Mouse (Mus musculus): ENCODE data around the gene Cd180. TPM values are rescaled to one million over a fixed set of nuclear protein-coding genes. Genes with fewer than 3 reads are reported as not detected.
A peak's percentile ranks its signal among the peaks of the same experiment; 100 is the strongest.
"Not testable (repeated sequence)": the region's sequence is repeated elsewhere in the genome, so short reads cannot be mapped to it uniquely, and the experiment has no call there.

The Cd180 gene
- polyA plus RNA-seq, 1 experiment from 2014 or later = 1.6 TPM

DNA sequence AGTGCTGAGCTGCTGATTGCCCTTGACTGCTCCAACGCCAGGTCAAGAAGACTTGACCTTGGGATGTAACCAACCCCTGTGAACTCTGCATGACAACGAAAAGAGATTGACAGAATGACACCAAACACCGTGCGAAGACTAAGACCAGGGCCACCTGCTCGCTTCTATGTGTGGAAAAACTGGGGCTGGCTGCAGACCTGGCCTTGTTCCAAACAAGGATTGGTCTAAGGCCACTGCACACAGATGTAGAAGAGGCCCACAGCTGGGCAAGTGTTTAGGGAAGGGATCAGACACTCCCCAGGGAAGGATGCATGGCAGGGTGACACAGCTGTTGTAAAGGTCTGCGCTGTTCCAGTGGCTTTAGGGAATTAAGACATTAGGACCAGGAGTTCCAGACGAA lies 22.9 kb upstream of the Cd180 start:
- Histone ChIP-seq H3K4me1 (ENCODE audit: insufficient read depth) (peaks cover 20% of the 10 kb centered on the region), H3K36me3 (replicated peaks; ENCODE audit: insufficient read depth, low read length) (no peaks in the 10 kb centered on the region), H3K27ac (ENCODE audit: low read depth) (no peak overlapping the region), H3K4me2 (ENCODE audit: low read depth, low read length) (no peak overlapping the region), H3K4me3 (ENCODE audit: low read depth, low read length) (no peak overlapping the region), H3K27me3 (ENCODE audit: insufficient read depth, low read length) (no peaks in the 10 kb centered on the region), H3K9me3 (ENCODE audit: low read length) (no peaks in the 10 kb centered on the region), H3K9ac (replicated peaks) (no peak overlapping the region)
- TF ChIP-seq EP300 (IDR thresholded peaks at IDR 0.05; ENCODE audit: low read depth) (no peak), CTCF (IDR thresholded peaks at IDR 0.05; ENCODE audit: low read depth) (no peak)
- no peak for ATAC-seq
- no peak for DNase-seq
- 70% methylated on average over 7 of the region's 7 CpGs for WGBS (ENCODE audit: insufficient replicate concordance)

DNA sequence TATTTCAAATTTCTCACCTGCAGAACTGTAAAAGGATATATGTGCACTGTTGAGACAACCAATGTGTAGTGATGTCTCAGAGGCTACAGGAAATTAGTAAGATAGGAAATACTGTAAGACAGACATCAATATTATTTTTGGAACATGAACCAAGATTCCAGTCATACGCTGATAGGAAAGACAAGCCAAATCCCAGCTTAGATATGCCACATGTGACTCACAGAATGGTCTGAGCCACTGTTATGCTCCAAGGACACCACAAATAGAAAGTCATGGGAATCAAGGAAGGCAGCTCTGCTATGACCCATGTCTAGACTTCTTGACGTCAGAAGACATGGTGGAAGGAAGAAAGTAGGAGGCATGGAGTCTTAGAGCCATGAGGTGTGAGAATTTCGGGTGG lies 19.3 kb upstream of the Cd180 start:
- Histone ChIP-seq H3K9me3 (ENCODE audit: low read length) (no peaks in the 10 kb centered on the region), H3K27ac (ENCODE audit: low read depth) (no peak overlapping the region), H3K36me3 (replicated peaks; ENCODE audit: insufficient read depth, low read length) (no peaks in the 10 kb centered on the region), H3K27me3 (ENCODE audit: insufficient read depth, low read length) (no peaks in the 10 kb centered on the region), H3K4me2 (ENCODE audit: low read depth, low read length) (no peak overlapping the region), H3K9ac (replicated peaks) (no peak overlapping the region), H3K4me3 (ENCODE audit: low read depth, low read length) (no peak overlapping the region), H3K4me1 (ENCODE audit: insufficient read depth) (peaks cover 10% of the 10 kb centered on the region; the same call in 1 of the 2 replicates)
- DNase-seq = no peak
- no peak for TF ChIP-seq EP300 (IDR thresholded peaks at IDR 0.05; ENCODE audit: low read depth)
- no peak for TF ChIP-seq CTCF (IDR thresholded peaks at IDR 0.05; ENCODE audit: low read depth)
- no peak for ATAC-seq
- WGBS (ENCODE audit: insufficient replicate concordance) = 75% methylated on average over 3 of the region's 3 CpGs

DNA sequence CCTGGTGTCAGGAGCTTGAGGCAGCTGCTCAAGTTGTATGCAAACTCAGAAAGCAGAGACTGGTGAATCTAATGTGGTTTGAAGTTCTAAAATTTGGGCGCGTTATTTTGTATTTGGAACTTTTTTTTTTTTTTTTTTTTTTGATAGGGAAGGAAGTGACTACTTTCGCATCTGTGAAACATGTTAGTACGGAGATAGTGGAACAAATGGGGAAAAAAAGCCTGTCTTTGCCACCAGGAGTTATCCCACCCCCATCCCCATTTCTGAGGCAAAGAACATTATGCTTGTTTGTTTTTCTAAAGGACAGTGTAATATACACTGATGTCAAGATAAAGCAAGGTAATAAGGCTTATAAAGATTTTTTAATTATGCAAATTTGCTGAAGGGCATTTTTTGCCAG lies 15.8 kb upstream of the Cd180 start:
- DNase-seq; ATAC-seq; H3K36me3 ChIP-seq (replicated peaks; ENCODE audit: insufficient read depth, low read length); H3K27ac ChIP-seq (ENCODE audit: low read depth); H3K4me1 ChIP-seq (ENCODE audit: insufficient read depth); H3K9ac ChIP-seq (replicated peaks); H3K9me3 ChIP-seq (ENCODE audit: low read length); H3K4me2 ChIP-seq (ENCODE audit: low read depth, low read length); H3K27me3 ChIP-seq (ENCODE audit: insufficient read depth, low read length); H3K4me3 ChIP-seq (ENCODE audit: low read depth, low read length): not testable (repeated sequence)
- WGBS (ENCODE audit: insufficient replicate concordance) = 38% methylated on average over 4 of the region's 4 CpGs

- 4% methylated on average over 2 of the region's 2 CpGs for WGBS (ENCODE audit: insufficient replicate concordance)
- TF ChIP-seq CTCF (IDR thresholded peaks at IDR 0.05; ENCODE audit: low read depth) (peak; percentile 97), EP300 (IDR thresholded peaks at IDR 0.05; ENCODE audit: low read depth) (no peak)
- Histone ChIP-seq H3K27ac (ENCODE audit: low read depth) (no peak overlapping the region), H3K27me3 (ENCODE audit: insufficient read depth, low read length) (no peaks in the 10 kb centered on the region), H3K36me3 (replicated peaks; ENCODE audit: insufficient read depth, low read length) (no peaks in the 10 kb centered on the region), H3K9me3 (ENCODE audit: low read length) (no peaks in the 10 kb centered on the region), H3K9ac (replicated peaks) (no peak overlapping the region), H3K4me3 (ENCODE audit: low read depth, low read length) (no peak overlapping the region), H3K4me2 (ENCODE audit: low read depth, low read length) (no peak overlapping the region), H3K4me1 (ENCODE audit: insufficient read depth) (no peaks in the 10 kb centered on the region)
- DNase-seq = peak; percentile 75
- no peak for ATAC-seq
Measured at GRCm38 (mm10) chr13:102678482-102678881, 14.9 kb upstream of the Cd180 start.

GRCm38 (mm10) chr13:102684890-102685289 lies 8.5 kb upstream of the Cd180 start:
- ATAC-seq (no peak), DNase-seq (no peak)
- TF ChIP-seq CTCF (IDR thresholded peaks at IDR 0.05; ENCODE audit: low read depth) = peak; percentile 20; the same call in 1 of the 2 replicates
- no peak for TF ChIP-seq EP300 (IDR thresholded peaks at IDR 0.05; ENCODE audit: low read depth)
- H3K4me2 ChIP-seq (ENCODE audit: low read depth, low read length) = no peak overlapping the region
- H3K4me3 ChIP-seq (ENCODE audit: low read depth, low read length) = no peak overlapping the region
- H3K36me3 ChIP-seq (replicated peaks; ENCODE audit: insufficient read depth, low read length) = no peaks in the 10 kb centered on the region
- WGBS (ENCODE audit: insufficient replicate concordance) = 64% methylated on average over 4 of the region's 4 CpGs
- H3K27me3 ChIP-seq (ENCODE audit: insufficient read depth, low read length) = no peaks in the 10 kb centered on the region
- no peaks in the 10 kb centered on the region for H3K9me3 ChIP-seq (ENCODE audit: low read length)
- H3K27ac ChIP-seq (ENCODE audit: low read depth) = no peak overlapping the region
- peaks cover 7% of the 10 kb centered on the region for H3K4me1 ChIP-seq (ENCODE audit: insufficient read depth)
- H3K9ac ChIP-seq (replicated peaks) = no peak overlapping the region

GRCm38 (mm10) chr13:102688121-102688520 lies 5.2 kb upstream of the Cd180 start:
- Histone ChIP-seq H3K36me3 (replicated peaks; ENCODE audit: insufficient read depth, low read length) (no peaks in the 10 kb centered on the region), H3K4me1 (ENCODE audit: insufficient read depth) (peaks cover 13% of the 10 kb centered on the region), H3K27ac (ENCODE audit: low read depth) (no peak overlapping the region), H3K27me3 (ENCODE audit: insufficient read depth, low read length) (no peaks in the 10 kb centered on the region), H3K9ac (replicated peaks) (no peak overlapping the region), H3K4me3 (ENCODE audit: low read depth, low read length) (no peak overlapping the region), H3K4me2 (ENCODE audit: low read depth, low read length) (no peak overlapping the region), H3K9me3 (ENCODE audit: low read length) (no peaks in the 10 kb centered on the region)
- ATAC-seq = no peak
- WGBS (ENCODE audit: insufficient replicate concordance) = 53% methylated on average over 1 of the region's 1 CpGs
- no peak for TF ChIP-seq CTCF (IDR thresholded peaks at IDR 0.05; ENCODE audit: low read depth)
- no peak for TF ChIP-seq EP300 (IDR thresholded peaks at IDR 0.05; ENCODE audit: low read depth)
- no peak for DNase-seq

Data from liver, postnatal 0 days (tissue).